13 mouse cellular contexts compared by ENCODE assay signal in genomic region chr1:156760549-156761429, GRCm38 (mm10). TPM values are rescaled to one million over a fixed set of nuclear protein-coding genes. Genes with fewer than 3 reads are reported as not detected.
DNase-seq lines count a peak whose midpoint lies in the region; ATAC-seq and TF ChIP-seq lines count a peak whose summit lies in the region.
"Had no signal": no experiment of that assay in that cellular context is flagged by ENCODE, and none has a peak within 500 bp of the region (broad histone marks: within the 10 kb centered on the region; RNA-seq: fewer than 3 reads in every experiment).

No protein-coding gene starts in this region.

- 0 out of 2 replicates have a peak, but pooled peaks cover 10% of the 10 kb centered on the region for H3K9me3 ChIP-seq in forebrain, embryonic 12.5 days
- H3K9me3 ChIP-seq in forebrain, postnatal 0 days (ENCODE audit: low read length): no peaks in the 10 kb centered on the region
- H3K9me3 ChIP-seq in kidney, embryonic 16.5 days (ENCODE audit: low read length): peaks cover 4% of the 10 kb centered on the region; the same call in 1 of the 2 replicates
- no peaks in the 10 kb centered on the region for H3K9me3 ChIP-seq in embryonic facial prominence, embryonic 14.5 days (ENCODE audit: control insufficient read depth, low read length)
- H3K9me3 ChIP-seq: liver, embryonic 13.5 days had no signal

- no peak for ATAC-seq in forebrain, embryonic 12.5 days (ENCODE audit: low FRiP score)
- no peak for ATAC-seq in forebrain, postnatal 0 days
- ATAC-seq in kidney, embryonic 16.5 days (ENCODE audit: low FRiP score, low TSS enrichment): 0 out of 2 replicates have a peak, but pooled peaks have one; percentile 17
- peak; percentile 74 for ATAC-seq in embryonic facial prominence, embryonic 14.5 days (ENCODE audit: low read depth)

- no peaks in the 10 kb centered on the region for H3K27me3 ChIP-seq in forebrain, embryonic 12.5 days
- no peaks in the 10 kb centered on the region for H3K27me3 ChIP-seq in forebrain, postnatal 0 days (ENCODE audit: insufficient read depth, low read length)
- no peaks in the 10 kb centered on the region for H3K27me3 ChIP-seq in kidney, embryonic 16.5 days (ENCODE audit: insufficient read depth, low read length)
- H3K27me3 ChIP-seq in embryonic facial prominence, embryonic 14.5 days (replicated peaks; ENCODE audit: control insufficient read depth, insufficient read depth, low read length): no peaks in the 10 kb centered on the region
- H3K27me3 ChIP-seq: liver, embryonic 13.5 days had no signal

- DNase-seq in forebrain, postnatal 0 days: no peak
- no peak for DNase-seq in kidney, adult 8-10 months
- DNase-seq in embryonic facial prominence, embryonic 14.5 days (ENCODE audit: low spot score): peak; percentile 93
- DNase-seq in mesoderm, embryonic 11.5 days (ENCODE audit: low read depth, low spot score): peak; percentile 69
- no peak for DNase-seq in cerebellum, adult 11-12 months
- DNase-seq in layer of hippocampus, postnatal 10 days (ENCODE audit: low spot score in 2 of 2): no peak
- DNase-seq: cerebellum, adult 8-10 months; heart, adult 11 months; liver, embryonic 13.5 days; right cerebral cortex, postnatal 14 days; thymus, postnatal 36 days had no signal

- no peaks in the 10 kb centered on the region for H3K36me3 ChIP-seq in forebrain, embryonic 12.5 days (replicated peaks)
- no peaks in the 10 kb centered on the region for H3K36me3 ChIP-seq in forebrain, postnatal 0 days (ENCODE audit: insufficient read depth)
- no peaks in the 10 kb centered on the region for H3K36me3 ChIP-seq in kidney, embryonic 16.5 days (ENCODE audit: insufficient read depth, low read length)
- no peaks in the 10 kb centered on the region for H3K36me3 ChIP-seq in embryonic facial prominence, embryonic 14.5 days (ENCODE audit: control insufficient read depth, insufficient read depth, low read length)
- H3K36me3 ChIP-seq: liver, embryonic 13.5 days had no signal

- 0 out of 2 replicates have a peak overlapping the region, but pooled peaks have one; percentile 19 for H3K27ac ChIP-seq in forebrain, embryonic 12.5 days
- no peak overlapping the region for H3K27ac ChIP-seq in forebrain, postnatal 0 days (ENCODE audit: low read depth, low read length)
- H3K27ac ChIP-seq in kidney, embryonic 16.5 days (ENCODE audit: low read length): peak overlapping the region; percentile 51; the same call in 1 of the 2 replicates
- H3K27ac ChIP-seq in embryonic facial prominence, embryonic 14.5 days (replicated peaks; ENCODE audit: low read depth, low read length): peak overlapping the region; percentile 92
- H3K27ac ChIP-seq: liver, embryonic 13.5 days had no signal

- no peak overlapping the region for H3K9ac ChIP-seq in forebrain, embryonic 12.5 days
- H3K9ac ChIP-seq in forebrain, postnatal 0 days: no peak overlapping the region
- no peak overlapping the region for H3K9ac ChIP-seq in kidney, embryonic 16.5 days (replicated peaks; ENCODE audit: low read length)
- peak overlapping the region; percentile 26; the same call in 1 of the 2 replicates for H3K9ac ChIP-seq in embryonic facial prominence, embryonic 14.5 days (ENCODE audit: low read depth, low read length)
- H3K9ac ChIP-seq: liver, embryonic 13.5 days had no signal

- TF ChIP-seq CTCF in forebrain, postnatal 0 days (IDR thresholded peaks at IDR 0.05; ENCODE audit: low read depth): no peak

- H3K4me1 ChIP-seq in forebrain, embryonic 12.5 days: peaks cover 12% of the 10 kb centered on the region; the same call in 1 of the 2 replicates
- H3K4me1 ChIP-seq in forebrain, postnatal 0 days (ENCODE audit: insufficient read depth): no peaks in the 10 kb centered on the region
- H3K4me1 ChIP-seq in kidney, embryonic 16.5 days (ENCODE audit: insufficient read depth, low read length): peaks cover 14% of the 10 kb centered on the region
- H3K4me1 ChIP-seq in embryonic facial prominence, embryonic 14.5 days (ENCODE audit: control insufficient read depth, insufficient read depth, low read length): peaks cover 41% of the 10 kb centered on the region
- H3K4me1 ChIP-seq: liver, embryonic 13.5 days had no signal

- 77% methylated on average over 13 of the region's 13 CpGs for WGBS in forebrain, embryonic 12.5 days
- 74% methylated on average over 13 of the region's 13 CpGs for WGBS in forebrain, postnatal 0 days
- 64% methylated on average over 13 of the region's 13 CpGs for WGBS in kidney, embryonic 16.5 days
- 42% methylated on average over 13 of the region's 13 CpGs for WGBS in embryonic facial prominence, embryonic 14.5 days

- no peak overlapping the region for H3K4me2 ChIP-seq in forebrain, embryonic 12.5 days
- no peak overlapping the region for H3K4me2 ChIP-seq in forebrain, postnatal 0 days (ENCODE audit: low read depth)
- H3K4me2 ChIP-seq in kidney, embryonic 16.5 days (replicated peaks; ENCODE audit: low read depth, low read length): no peak overlapping the region
- H3K4me2 ChIP-seq in embryonic facial prominence, embryonic 14.5 days (ENCODE audit: low read depth, low read length): peak overlapping the region; percentile 11; the same call in 1 of the 2 replicates
- H3K4me2 ChIP-seq: liver, embryonic 13.5 days had no signal

- H3K4me3 ChIP-seq in forebrain, embryonic 12.5 days (replicated peaks): no peak overlapping the region
- H3K4me3 ChIP-seq in forebrain, postnatal 0 days (ENCODE audit: low read depth, low read length): no peak overlapping the region
- no peak overlapping the region for H3K4me3 ChIP-seq in kidney, embryonic 16.5 days (ENCODE audit: low read length)
- no peak overlapping the region for H3K4me3 ChIP-seq in embryonic facial prominence, embryonic 14.5 days (ENCODE audit: low read depth, low read length)
- H3K4me3 ChIP-seq: liver, embryonic 13.5 days had no signal

RNA-seq across cellular contexts. Expression of gene Fam20b, which starts 41.9 kb away (rescaled TPM):
- polyA plus RNA-seq in forebrain, embryonic 12.5 days (2016; fragmentation: Nextera tagmentation; extraction: Ambion mirVana): 24.6 and 26.8 TPM in 2 replicates
- 60.6 and 68.1 TPM in 2 replicates for total RNA-seq in forebrain, postnatal 0 days (2014; rRNA removed)
- polyA plus RNA-seq in forebrain, postnatal 0 days (2015; fragmentation: Nextera tagmentation; extraction: Ambion mirVana): 21.0 and 30.4 TPM in 2 replicates
- 29.8 and 36.6 TPM in 2 replicates for polyA plus RNA-seq in kidney, embryonic 16.5 days (2015; fragmentation: Nextera tagmentation; extraction: Ambion mirVana)
- polyA plus RNA-seq in embryonic facial prominence, embryonic 14.5 days (2014; fragmentation: Nextera tagmentation; extraction: Ambion mirVana): 30.0 and 31.1 TPM in 2 replicates
- 10 to 100 TPM; 65.2 to 67.2 TPM for total RNA-seq in layer of hippocampus, postnatal 10 days (2021)

Comparison
In these comparisons a context has a peak if more than half of its experiments do, and no peak if none do; other contexts are left out.
1. ATAC-seq: peak in kidney, embryonic 16.5 days (single experiment) and embryonic facial prominence, embryonic 14.5 days (single experiment); none in forebrain, embryonic 12.5 days (single experiment) and forebrain, postnatal 0 days (single experiment).
2. DNase-seq: peak in embryonic facial prominence, embryonic 14.5 days (single experiment) and mesoderm, embryonic 11.5 days (single experiment); none in forebrain, postnatal 0 days (single experiment), kidney, adult 8-10 months (0 of 2), cerebellum, adult 11-12 months (single experiment) and layer of hippocampus, postnatal 10 days (0 of 2).